Mouse (Mus musculus): ENCODE results near the gene Tomm40l. TPM values are rescaled to one million over a fixed set of nuclear protein-coding genes. Genes with fewer than 3 reads are reported as not detected.

The Tomm40l gene
- polyA plus RNA-seq, 1 experiment from 2014 or later: 32.4 TPM

GRCm38 (mm10) chr1:171169913-171170312, 52.4 kb downstream of the Tomm40l start:
- Histone ChIP-seq H3K4me2 (no peak overlapping the region), H3K4me1 (replicated peaks; ENCODE audit: control insufficient read depth, insufficient read depth, low read length) (no peaks in the 10 kb centered on the region), H3K4me3 (ENCODE audit: low read depth, low read length) (no peak overlapping the region), H3K36me3 (ENCODE audit: control insufficient read depth, insufficient read depth, low read length) (no peaks in the 10 kb centered on the region), H3K9ac (ENCODE audit: low read depth, low read length) (no peak overlapping the region), H3K27ac (ENCODE audit: low read depth, low read length) (no peak overlapping the region), H3K9me3 (ENCODE audit: control insufficient read depth, low read length) (no peaks in the 10 kb centered on the region), H3K27me3 (replicated peaks; ENCODE audit: control insufficient read depth, insufficient read depth, low read length) (no peaks in the 10 kb centered on the region)
- DNase-seq (ENCODE audit: low spot score) (no peak), ATAC-seq (replicated peaks; ENCODE audit: low FRiP score) (no peak)
- 51% methylated on average over 3 of the region's 3 CpGs for WGBS

GRCm38 (mm10) chr1:171168906-171169305, 53.4 kb downstream of the Tomm40l start:
- DNase-seq (ENCODE audit: low spot score): no peak
- WGBS: 80% methylated on average over 12 of the region's 12 CpGs

More at GRCm38 (mm10) chr1:171168906-171169305, 53.4 kb downstream of the Tomm40l start:
- Histone ChIP-seq H3K4me1 (replicated peaks; ENCODE audit: control insufficient read depth, insufficient read depth, low read length) (no peaks in the 10 kb centered on the region), H3K9ac (ENCODE audit: low read depth, low read length) (no peak overlapping the region), H3K4me2 (no peak overlapping the region), H3K9me3 (ENCODE audit: control insufficient read depth, low read length) (no peaks in the 10 kb centered on the region), H3K27me3 (replicated peaks; ENCODE audit: control insufficient read depth, insufficient read depth, low read length) (no peaks in the 10 kb centered on the region), H3K36me3 (ENCODE audit: control insufficient read depth, insufficient read depth, low read length) (no peaks in the 10 kb centered on the region), H3K27ac (ENCODE audit: low read depth, low read length) (no peak overlapping the region), H3K4me3 (ENCODE audit: low read depth, low read length) (no peak overlapping the region)
- no peak for ATAC-seq (replicated peaks; ENCODE audit: low FRiP score)

Other genes with a start within 250 kb of the Tomm40l start
- gene Fcgr2b, start 246.0 kb downstream of the Tomm40l start, polyA plus RNA-seq (2014; fragmentation: Nextera tagmentation; extraction: Ambion mirVana): 1.8 and 2.0 TPM in 2 replicates
- 1.5 and 2.4 TPM in 2 replicates for gene Fcgr4, start 203.6 kb downstream of the Tomm40l start, polyA plus RNA-seq (2014; fragmentation: Nextera tagmentation; extraction: Ambion mirVana)
- 28.7 and 29.8 TPM in 2 replicates for gene Fcgr3, start 157.6 kb downstream of the Tomm40l start, polyA plus RNA-seq (2014; fragmentation: Nextera tagmentation; extraction: Ambion mirVana)
- 1.4 and 2.2 TPM in 2 replicates for gene Cfap126, start 108.6 kb downstream of the Tomm40l start, polyA plus RNA-seq (2014; fragmentation: Nextera tagmentation; extraction: Ambion mirVana)
- 261 and 281 TPM in 2 replicates for gene Sdhc, start 71.9 kb downstream of the Tomm40l start, polyA plus RNA-seq (2014; fragmentation: Nextera tagmentation; extraction: Ambion mirVana)
- 0.14 TPM in 1 of 2 replicates, not detected in the other for gene Mpz, start 71.8 kb downstream of the Tomm40l start, polyA plus RNA-seq (2014; fragmentation: Nextera tagmentation; extraction: Ambion mirVana)
- 1.2 and 1.9 TPM in 2 replicates for gene Pcp4l1, start 26.2 kb downstream of the Tomm40l start, polyA plus RNA-seq (2014; fragmentation: Nextera tagmentation; extraction: Ambion mirVana)
- gene Nr1i3, start 8.5 kb downstream of the Tomm40l start, polyA plus RNA-seq (2014; fragmentation: Nextera tagmentation; extraction: Ambion mirVana): 0.16 TPM in 2 replicates
- 2,189 and 2,339 TPM in 2 replicates for gene Apoa2, start 2.5 kb upstream of the Tomm40l start, polyA plus RNA-seq (2014; fragmentation: Nextera tagmentation; extraction: Ambion mirVana)
- gene Fcer1g, start 11.9 kb upstream of the Tomm40l start, polyA plus RNA-seq (2014; fragmentation: Nextera tagmentation; extraction: Ambion mirVana): 70.9 and 83.6 TPM in 2 replicates
- gene Adamts4, start 27.9 kb upstream of the Tomm40l start, polyA plus RNA-seq (2014; fragmentation: Nextera tagmentation; extraction: Ambion mirVana): 1.6 and 2.0 TPM in 2 replicates
- gene Ndufs2, start 28.9 kb upstream of the Tomm40l start, polyA plus RNA-seq (2014; fragmentation: Nextera tagmentation; extraction: Ambion mirVana): 256 and 262 TPM in 2 replicates
- gene B4galt3, start 47.8 kb upstream of the Tomm40l start, polyA plus RNA-seq (2014; fragmentation: Nextera tagmentation; extraction: Ambion mirVana): 49.0 and 50.6 TPM in 2 replicates
- 131 and 133 TPM in 2 replicates for gene Ppox, start 58.7 kb upstream of the Tomm40l start, polyA plus RNA-seq (2014; fragmentation: Nextera tagmentation; extraction: Ambion mirVana)
- gene Usp21, start 65.5 kb upstream of the Tomm40l start, polyA plus RNA-seq (2014; fragmentation: Nextera tagmentation; extraction: Ambion mirVana): 51.0 and 53.1 TPM in 2 replicates
- 83.7 TPM in 2 replicates for gene Ufc1, start 72.5 kb upstream of the Tomm40l start, polyA plus RNA-seq (2014; fragmentation: Nextera tagmentation; extraction: Ambion mirVana)
- 34.8 and 37.5 TPM in 2 replicates for gene Dedd, start 106.6 kb upstream of the Tomm40l start, polyA plus RNA-seq (2014; fragmentation: Nextera tagmentation; extraction: Ambion mirVana)
- gene Nit1, start 123.1 kb upstream of the Tomm40l start, polyA plus RNA-seq (2014; fragmentation: Nextera tagmentation; extraction: Ambion mirVana): 26.2 and 29.1 TPM in 2 replicates
- 68.0 and 73.7 TPM in 2 replicates for gene Pfdn2, start 123.2 kb upstream of the Tomm40l start, polyA plus RNA-seq (2014; fragmentation: Nextera tagmentation; extraction: Ambion mirVana)
- gene Klhdc9, start 138.3 kb upstream of the Tomm40l start, polyA plus RNA-seq (2014; fragmentation: Nextera tagmentation; extraction: Ambion mirVana): 0.66 and 0.77 TPM in 2 replicates
- gene Nectin4, start 147.6 kb upstream of the Tomm40l start, polyA plus RNA-seq (2014; fragmentation: Nextera tagmentation; extraction: Ambion mirVana): 0.25 and 0.53 TPM in 2 replicates
- 3.5 and 3.8 TPM in 2 replicates for gene Arhgap30, start 166.4 kb upstream of the Tomm40l start, polyA plus RNA-seq (2014; fragmentation: Nextera tagmentation; extraction: Ambion mirVana)
- gene Usf1, start 188.8 kb upstream of the Tomm40l start, polyA plus RNA-seq (2014; fragmentation: Nextera tagmentation; extraction: Ambion mirVana): 51.0 and 53.2 TPM in 2 replicates
- gene Tstd1, start 196.4 kb upstream of the Tomm40l start, polyA plus RNA-seq (2014; fragmentation: Nextera tagmentation; extraction: Ambion mirVana): 1.6 and 1.7 TPM in 2 replicates
- gene F11r, start 215.0 kb upstream of the Tomm40l start, polyA plus RNA-seq (2014; fragmentation: Nextera tagmentation; extraction: Ambion mirVana): 42.0 and 47.8 TPM in 2 replicates

Data from liver, embryonic 11.5 days (tissue).